Mouse (Mus musculus) hindbrain, postnatal 0 days (tissue): ENCODE measurements around the gene Zfp65. TPM values are rescaled to one million over a fixed set of nuclear protein-coding genes. Genes with fewer than 3 reads are reported as not detected.
"Not testable (repeated sequence)": the region's sequence is repeated elsewhere in the genome, so short reads cannot be mapped to it uniquely, and the experiment has no call there.

Experiments used
- ATAC-seq: fragments of 200-750 bp; cut with Nextera tagmentation; 2 replicates; pipeline ENCODE4 v1.8.0; 2017; ENCODE audit warnings: mild to moderate bottlenecking, moderate TSS enrichment, moderate library complexity
- DNase-seq: peaks from one replicate; pipeline ENCODE4 v3.0.0-alpha.2; 2015; ENCODE audit warnings: low spot score
- H3K27ac ChIP-seq: fragments of 300-500 bp; sonication (generic); 2 replicates; pipeline ENCODE4 v1.5.1; 2014; ENCODE audit warnings: mild to moderate bottlenecking
- H3K27me3 ChIP-seq: fragments of 300-500 bp; sonication (generic); 2 replicates; pipeline ENCODE4 v1.6.1; 2014; ENCODE audit warnings: low read length, mixed read lengths; ENCODE audit not compliant: insufficient read depth
- H3K36me3 ChIP-seq: fragments of 300-500 bp; sonication (generic); 2 replicates; pipeline ENCODE4 v1.6.1; 2014; ENCODE audit warnings: low read length, mixed read lengths; ENCODE audit not compliant: insufficient read depth
- H3K4me1 ChIP-seq: fragments of 300-500 bp; sonication (generic); 2 replicates; pipeline ENCODE4 v1.6.1; 2014; ENCODE audit warnings: antibody characterized with exemption, low read length, mixed read lengths; ENCODE audit not compliant: insufficient read depth
- H3K4me2 ChIP-seq: fragments of 300-500 bp; sonication (generic); 2 replicates; pipeline ENCODE4 v1.6.1; 2014; ENCODE audit warnings: low read depth, mild to moderate bottlenecking, low read length, moderate library complexity, mixed read lengths
- H3K4me3 ChIP-seq: fragments of 300-500 bp; sonication (generic); 2 replicates; pipeline ENCODE4 v1.5.1; 2014; ENCODE audit warnings: low read length
- H3K9ac ChIP-seq: fragments of 300-500 bp; sonication (generic); replicated peaks from 2 replicates; pipeline ENCODE4 v1.6.1; 2014; ENCODE audit warnings: mild to moderate bottlenecking, low read length, moderate library complexity, mixed read lengths
- H3K9me3 ChIP-seq: fragments of 300-500 bp; sonication (generic); 2 replicates; pipeline ENCODE4 v1.6.1; 2016; ENCODE audit warnings: low read length, mixed read lengths
- CTCF ChIP-seq: IDR thresholded peaks from 2 replicates; pipeline ENCODE4 v1.5.1; 2016; ENCODE audit warnings: antibody characterized with exemption, control low read depth, low read depth
- WGBS: fragments of 180-500 bp; shearing (Covaris S2); extraction: QIAGEN DNeasy Blood & Tissue Kit; methylation state at CpG from one replicate; pipeline ENCODE4 v1.1.7; 2014; 5-methylcytosine and 5-hydroxymethylcytosine counted together
- polyA plus RNA-seq: library from polyadenylated mRNA; unstranded; fragments of >200 nt; fragmentation: Nextera tagmentation; extraction: Ambion mirVana; gene quantifications from 2 replicates; pipeline ENCODE4 v1.2.1, GENCODE M21; 2015
- total RNA-seq: library from RNA; depleted of rRNA; stranded (reverse); fragments of >200 nt; gene quantifications from 2 replicates; pipeline ENCODE4 v1.2.3, GENCODE M21; 2014; rRNA removed

Gene Zfp65
- total and polyA plus RNA-seq, 2 experiments from 2014 or later = 4.2 to 10.0 TPM

- not testable (repeated sequence) for H3K9me3 ChIP-seq, H3K36me3 ChIP-seq, H3K27me3 ChIP-seq, H3K4me1 ChIP-seq
- TF ChIP-seq CTCF = peak; percentile 27
- H3K4me2 ChIP-seq = peak overlapping the region; percentile 66
- peak overlapping the region; percentile 72 for H3K4me3 ChIP-seq
- H3K9ac ChIP-seq = peak overlapping the region; percentile 74
- 10% methylated on average over 16 of the region's 16 CpGs for WGBS
- DNase-seq = peak; percentile 93
- peak overlapping the region; percentile 56; the same call in 1 of the 2 replicates for H3K27ac ChIP-seq
- peak; percentile 100 for ATAC-seq
Observed at GRCm38 (mm10) chr13:67682959-67683735, 45.8 kb downstream of the Zfp65 start.

- Histone ChIP-seq H3K4me1 (no peaks in the 10 kb centered on the region), H3K27me3 (no peaks in the 10 kb centered on the region), H3K36me3 (no peaks in the 10 kb centered on the region; the same call in 1 of the 2 replicates), H3K4me2 (no peak overlapping the region), H3K9me3 (no peaks in the 10 kb centered on the region), H3K27ac (no peak overlapping the region), H3K9ac (no peak overlapping the region), H3K4me3 (no peak overlapping the region)
- ATAC-seq (no peak), DNase-seq (no peak)
- no peak for TF ChIP-seq CTCF
- WGBS = 97% methylated on average over 2 of the region's 2 CpGs
Observed at GRCm38 (mm10) chr13:67674902-67675301, 54.1 kb downstream of the Zfp65 start.

Other genes starting within 250 kb of the Zfp65 start
- 9.7 and 12.7 TPM in 2 replicates for gene Zfp874b, start 244.9 kb downstream of the Zfp65 start, total RNA-seq
- 2.0 and 2.4 TPM in 2 replicates for gene Zfp874b, start 244.9 kb downstream of the Zfp65 start, polyA plus RNA-seq
- gene Zfp58, start 228.6 kb downstream of the Zfp65 start, total RNA-seq = 3.0 and 3.6 TPM in 2 replicates
- gene Zfp58, start 228.6 kb downstream of the Zfp65 start, polyA plus RNA-seq = 3.7 and 4.4 TPM in 2 replicates
- not detected in 2 replicates for gene Gm26965, start 203.0 kb downstream of the Zfp65 start, total RNA-seq
- gene Gm26965, start 203.0 kb downstream of the Zfp65 start, polyA plus RNA-seq = 0.45 TPM in 1 of 2 replicates, not detected in the other
- 22.8 and 23.4 TPM in 2 replicates for gene Zfp87, start 203.0 kb downstream of the Zfp65 start, total RNA-seq
- gene Zfp87, start 203.0 kb downstream of the Zfp65 start, polyA plus RNA-seq = 27.0 and 33.3 TPM in 2 replicates
- 14.3 and 23.1 TPM in 2 replicates for gene Zfp748, start 175.3 kb downstream of the Zfp65 start, total RNA-seq
- 7.6 and 7.8 TPM in 2 replicates for gene Zfp748, start 175.3 kb downstream of the Zfp65 start, polyA plus RNA-seq
- gene Zfp729b, start 119.5 kb downstream of the Zfp65 start, total RNA-seq = 4.1 and 5.2 TPM in 2 replicates
- gene Zfp729b, start 119.5 kb downstream of the Zfp65 start, polyA plus RNA-seq = 3.1 and 3.3 TPM in 2 replicates
- not detected in 2 replicates for gene Gm49345, start 91.4 kb downstream of the Zfp65 start, total RNA-seq
- gene Gm49345, start 91.4 kb downstream of the Zfp65 start, polyA plus RNA-seq = 1.7 and 2.0 TPM in 2 replicates
- 3.9 and 4.0 TPM in 2 replicates for gene Zfp729a, start 91.4 kb downstream of the Zfp65 start, total RNA-seq
- gene Zfp729a, start 91.4 kb downstream of the Zfp65 start, polyA plus RNA-seq = 1.9 and 3.3 TPM in 2 replicates
- 8.2 and 18.6 TPM in 2 replicates for gene Zfp738, start 42.1 kb downstream of the Zfp65 start, total RNA-seq
- gene Zfp738, start 42.1 kb downstream of the Zfp65 start, polyA plus RNA-seq = 9.7 and 10.3 TPM in 2 replicates
- 4.4 and 8.9 TPM in 2 replicates for gene Zfp85, start 26.1 kb upstream of the Zfp65 start, total RNA-seq
- 2.9 and 4.6 TPM in 2 replicates for gene Zfp85, start 26.1 kb upstream of the Zfp65 start, polyA plus RNA-seq
- gene Zfp493, start 50.5 kb upstream of the Zfp65 start, total RNA-seq = 1.1 and 2.6 TPM in 2 replicates
- gene Zfp493, start 50.5 kb upstream of the Zfp65 start, polyA plus RNA-seq = 1.1 and 1.9 TPM in 2 replicates
- gene Zfp273, start 84.6 kb upstream of the Zfp65 start, total RNA-seq = 4.4 and 5.1 TPM in 2 replicates
- 7.8 and 8.7 TPM in 2 replicates for gene Zfp273, start 84.6 kb upstream of the Zfp65 start, polyA plus RNA-seq
- 2.9 and 4.0 TPM in 2 replicates for gene Gm10037, start 101.9 kb upstream of the Zfp65 start, total RNA-seq
- 4.7 and 4.8 TPM in 2 replicates for gene Gm10037, start 101.9 kb upstream of the Zfp65 start, polyA plus RNA-seq
- gene BC048507, start 134.2 kb upstream of the Zfp65 start, total RNA-seq = not detected in 2 replicates
- not detected in 2 replicates for gene BC048507, start 134.2 kb upstream of the Zfp65 start, polyA plus RNA-seq